Mouse (Mus musculus) CD8-positive naive resting alpha-beta T cell, adult 2 months (primary cell): Measurements from ENCODE around the gene Cdkl1.

ENCODE experiments used
- DNase-seq, 2 experiments: peaks; one replicate each; pipeline ENCODE4 v3.0.0; 2022; ENCODE audit warnings: low read depth in 2 of 2, low spot score in 2 of 2

The Cdkl1 gene

GRCm38 (mm10) chr12:69790530-69791505 lies at the start of gene Cdkl1:
TSS of gene Cdkl1 (minus strand) at chr12:69791267.
- peak; percentile 19 to 22 for DNase-seq

GRCm38 (mm10) chr12:69838376-69838775 lies 47.3 kb upstream of the Cdkl1 start:
- no peak for DNase-seq

- DNase-seq: no peak
These were observed 43.0 kb upstream of the Cdkl1 start for GRCm38 (mm10) chr12:69833982-69834604.

DNA sequence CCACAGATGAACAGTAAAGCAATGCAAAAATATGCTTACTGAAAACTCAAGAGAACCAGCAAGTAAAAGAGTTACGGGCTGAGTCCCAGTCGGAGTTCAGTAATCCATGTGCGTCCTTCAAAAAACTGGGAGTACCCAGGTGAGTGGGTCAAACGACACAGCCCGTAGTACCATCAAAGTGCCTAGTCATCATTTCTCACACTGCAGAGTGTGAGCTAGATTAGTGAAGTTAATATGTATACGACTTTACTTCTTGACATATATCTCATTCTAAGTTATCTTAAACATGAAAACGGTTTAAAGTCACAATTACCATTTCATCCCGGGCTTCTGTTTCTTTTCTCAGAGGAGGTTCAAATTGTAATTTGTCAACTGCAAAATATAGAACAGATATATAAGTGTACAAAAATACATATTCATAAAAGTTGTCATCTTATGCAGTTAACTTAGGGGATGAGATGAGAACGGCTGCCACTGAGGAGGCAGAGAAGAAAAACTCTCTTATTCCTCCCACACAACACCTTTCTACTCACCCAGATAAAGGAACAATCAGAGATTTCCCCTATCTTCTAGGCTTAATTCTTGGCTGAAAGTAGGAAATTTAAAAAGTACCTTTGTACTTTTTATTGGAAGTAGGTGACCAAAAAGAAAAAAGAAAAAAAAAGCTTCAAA lies 40.3 kb upstream of the Cdkl1 start:
- DNase-seq: no peak

DNA sequence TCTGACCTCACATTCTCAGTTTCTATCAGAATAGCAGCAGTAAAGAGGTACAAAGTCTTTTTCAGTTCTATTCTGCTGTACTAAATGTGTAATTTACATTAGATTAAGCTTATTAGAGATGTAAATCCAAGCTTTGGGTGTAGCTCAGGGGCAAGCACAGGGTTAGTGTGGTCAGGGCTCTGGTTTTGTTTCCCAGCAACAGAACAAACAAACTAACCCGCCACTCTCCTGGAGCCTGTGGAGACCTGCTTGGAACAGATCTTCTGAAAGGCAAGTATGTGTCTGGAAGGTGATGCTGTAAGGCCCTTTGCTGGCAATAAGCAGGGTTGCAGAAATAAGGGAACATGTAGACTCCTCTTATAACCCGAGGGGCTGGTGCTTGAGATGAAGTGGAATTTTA lies 37.1 kb upstream of the Cdkl1 start:
- DNase-seq: no peak

DNA sequence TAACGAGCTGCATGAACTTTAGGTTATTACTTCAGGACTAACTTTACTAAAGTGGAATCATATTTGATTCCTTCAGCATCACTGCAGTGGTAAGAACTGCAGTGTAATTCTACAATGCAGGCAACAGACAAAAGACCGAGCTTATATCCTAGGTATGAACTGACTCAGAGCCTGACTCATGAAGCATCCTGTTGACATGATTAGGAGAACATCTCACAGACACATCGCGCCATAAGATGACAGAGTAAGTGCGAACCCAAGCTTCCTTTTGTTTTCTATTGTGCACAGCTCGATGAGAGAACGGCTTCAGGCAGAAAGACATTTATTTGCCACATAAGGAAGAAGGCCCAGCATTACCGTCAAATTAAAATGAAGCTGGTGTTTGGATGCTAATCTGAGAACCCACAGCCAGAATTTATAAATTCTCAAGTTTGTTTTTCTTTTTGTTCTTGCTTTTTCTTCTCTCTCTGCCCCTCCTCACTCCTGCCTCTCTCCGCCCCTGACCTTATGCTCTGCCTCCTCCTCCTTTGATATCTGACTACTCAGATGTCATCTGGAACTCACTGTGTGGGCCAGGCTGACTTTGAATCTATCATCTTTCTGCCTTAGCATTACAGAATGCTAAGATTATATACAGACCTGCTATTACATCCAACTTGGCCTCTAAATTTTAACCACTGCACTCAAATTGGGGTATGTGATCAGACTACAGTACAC lies 34.0 kb upstream of the Cdkl1 start:
- no peak for DNase-seq

DNA sequence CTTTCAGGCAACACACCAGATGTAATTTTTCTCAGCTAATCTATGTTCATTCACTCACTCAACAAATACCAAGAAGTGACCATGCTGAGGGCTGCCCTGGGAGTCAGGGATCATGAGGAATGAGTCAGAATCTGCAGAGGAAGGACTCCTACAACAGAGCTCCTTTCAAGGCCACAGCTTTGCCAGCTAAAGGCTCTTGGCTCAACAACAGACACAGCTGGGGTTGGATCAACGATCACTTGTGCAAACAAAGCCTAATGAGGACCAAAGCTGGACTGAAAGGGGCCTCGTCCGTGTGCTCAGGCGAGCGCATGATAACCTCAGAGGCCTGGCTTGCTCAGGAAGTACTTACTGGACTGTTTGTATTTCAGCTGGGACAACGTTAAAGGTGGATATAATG lies 23.2 kb upstream of the Cdkl1 start:
- no peak for DNase-seq

DNA sequence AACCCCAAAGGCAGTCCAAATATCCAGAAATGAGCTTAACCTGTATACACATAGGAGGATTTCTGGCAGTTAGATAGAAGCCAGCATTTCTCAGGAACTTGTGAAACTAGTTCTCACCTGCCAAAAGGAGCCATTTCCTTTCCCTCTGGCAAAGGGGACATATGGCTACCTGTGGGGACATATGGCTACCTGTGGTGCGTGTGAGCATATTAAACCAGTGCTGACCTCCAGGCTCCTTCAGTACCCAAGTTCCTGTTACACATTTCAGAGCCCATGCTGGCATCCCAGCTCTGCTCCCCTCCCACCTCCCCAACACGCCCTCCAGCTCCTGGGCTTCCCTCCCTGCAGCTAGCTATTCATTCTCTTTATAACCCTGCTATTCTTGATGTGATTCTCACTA lies 22.5 kb upstream of the Cdkl1 start:
- no peak for DNase-seq

GRCm38 (mm10) chr12:69812986-69813385 lies 21.9 kb upstream of the Cdkl1 start:
- DNase-seq: no peak

DNA sequence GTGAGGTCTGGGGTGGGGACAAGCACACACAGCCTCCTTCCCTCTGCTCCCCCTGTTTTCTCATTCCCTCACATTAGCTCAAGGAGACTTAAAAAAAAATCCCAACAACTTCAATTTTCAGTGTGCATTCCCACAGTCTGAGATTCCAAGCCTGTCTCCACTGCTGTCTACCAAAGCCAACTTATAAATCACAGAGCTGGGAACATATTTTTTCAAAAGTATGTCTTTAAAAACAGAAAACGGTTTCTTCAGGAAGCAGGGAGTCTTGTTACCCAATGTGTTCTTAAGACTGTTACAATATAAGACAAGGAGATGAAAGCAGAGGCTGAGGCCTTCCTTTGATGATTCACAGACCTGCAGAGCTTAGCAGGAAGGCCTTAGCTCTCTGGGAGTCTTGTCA lies 20.9 kb upstream of the Cdkl1 start:
- no peak for DNase-seq

DNA sequence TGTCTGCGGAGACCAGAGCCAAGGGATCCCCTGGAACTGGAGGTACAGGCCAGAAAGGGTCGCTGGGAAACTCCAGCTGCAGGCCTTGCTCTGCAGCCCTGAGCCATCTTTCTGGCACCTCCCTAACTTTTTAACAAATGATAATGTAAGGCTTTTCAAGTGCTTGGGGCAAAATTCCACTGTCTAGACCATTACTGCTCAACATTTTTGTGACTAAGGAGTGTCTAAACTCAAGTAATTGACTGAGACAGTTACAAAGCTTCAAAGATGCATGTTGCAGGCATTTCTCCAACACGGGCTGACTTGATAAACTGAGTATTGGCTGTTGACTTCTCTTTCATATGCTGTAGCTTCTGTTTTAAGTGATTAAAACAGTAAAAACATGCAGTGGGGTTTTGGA lies 18.4 kb upstream of the Cdkl1 start:
- DNase-seq: no peak

DNA sequence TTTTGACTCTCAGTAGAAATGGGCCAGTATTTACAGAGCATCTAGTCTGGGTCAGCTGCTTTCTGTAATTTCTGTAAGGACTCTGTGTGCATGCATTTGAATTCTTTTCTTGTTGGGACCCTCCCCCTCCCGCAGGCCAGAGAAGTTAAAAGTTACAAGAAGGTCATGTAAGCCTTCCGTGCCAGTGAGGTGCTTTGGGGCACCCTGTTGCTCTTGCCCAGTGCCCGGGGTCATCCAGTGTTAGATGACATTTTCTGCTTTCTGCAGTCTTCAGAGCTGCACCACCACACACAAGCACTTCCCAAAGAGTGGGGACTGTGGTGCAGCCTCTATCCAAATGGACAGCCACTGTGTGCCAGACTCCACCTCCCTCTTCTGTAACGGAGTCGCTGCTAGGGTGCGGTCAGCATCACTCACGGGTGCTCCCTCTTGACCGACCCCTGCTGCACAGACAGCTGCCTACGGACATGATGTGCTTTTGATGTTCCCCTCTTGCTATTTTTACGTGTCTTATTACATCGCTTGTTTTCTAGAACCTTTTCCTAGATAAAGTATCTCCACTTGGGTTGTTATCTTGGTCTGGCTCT lies 16.4 kb upstream of the Cdkl1 start:
- DNase-seq: no peak

DNA sequence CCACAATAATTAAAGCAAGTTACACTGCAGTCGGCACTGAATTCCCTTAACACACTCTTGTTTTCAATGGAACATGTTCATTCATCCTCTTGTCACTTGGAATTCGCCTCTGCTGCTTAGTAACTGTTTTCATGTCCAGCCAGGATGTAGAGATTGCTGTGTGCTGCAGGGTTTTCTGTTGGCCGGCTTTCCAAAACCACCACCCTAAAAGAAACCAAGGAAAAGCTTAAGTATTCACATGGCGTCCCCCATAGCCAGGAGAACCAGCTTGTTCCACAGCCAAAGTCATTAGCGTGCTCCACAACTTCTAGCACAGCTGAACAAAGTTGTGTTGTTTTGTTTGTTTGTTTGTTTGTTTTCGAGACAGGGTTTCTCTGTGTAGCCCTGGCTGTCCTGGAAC lies 14.1 kb upstream of the Cdkl1 start:
- DNase-seq: no peak

DNA sequence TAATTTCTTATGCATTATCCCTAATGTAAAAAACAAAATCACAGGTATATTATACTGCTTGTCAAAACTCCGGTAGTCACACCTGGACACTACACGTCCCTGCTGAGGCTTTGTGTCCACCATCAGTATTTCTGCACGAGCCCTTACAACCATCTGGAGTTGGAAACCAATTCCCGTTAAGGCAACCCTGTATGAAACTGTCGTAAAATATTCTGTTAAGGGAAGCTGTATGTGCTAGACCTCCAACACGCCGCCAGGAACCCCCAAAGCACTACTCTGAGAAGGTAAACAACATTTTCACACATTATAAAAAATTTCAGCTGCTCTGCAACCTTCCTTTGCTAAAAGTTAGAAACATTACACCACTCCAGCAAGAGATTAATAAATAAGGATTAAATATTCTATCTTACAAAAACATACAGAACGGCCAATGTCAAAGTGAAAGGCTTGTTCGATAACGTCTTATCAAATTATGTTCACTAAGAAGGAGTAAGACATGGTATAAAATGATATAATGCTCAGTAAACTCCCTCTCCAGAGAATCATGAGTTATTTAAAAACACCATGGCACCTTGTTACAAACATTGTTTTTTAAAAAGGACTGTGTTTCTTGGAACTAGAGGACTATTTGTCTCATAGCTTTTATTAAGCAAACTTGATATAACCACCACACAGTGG lies 13.5 kb upstream of the Cdkl1 start:
- DNase-seq: no peak

- DNase-seq: no peak
These were observed 12.1 kb upstream of the Cdkl1 start for GRCm38 (mm10) chr12:69803196-69803595.

- no peak for DNase-seq
These were observed 9.5 kb upstream of the Cdkl1 start for GRCm38 (mm10) chr12:69800586-69800985.

DNA sequence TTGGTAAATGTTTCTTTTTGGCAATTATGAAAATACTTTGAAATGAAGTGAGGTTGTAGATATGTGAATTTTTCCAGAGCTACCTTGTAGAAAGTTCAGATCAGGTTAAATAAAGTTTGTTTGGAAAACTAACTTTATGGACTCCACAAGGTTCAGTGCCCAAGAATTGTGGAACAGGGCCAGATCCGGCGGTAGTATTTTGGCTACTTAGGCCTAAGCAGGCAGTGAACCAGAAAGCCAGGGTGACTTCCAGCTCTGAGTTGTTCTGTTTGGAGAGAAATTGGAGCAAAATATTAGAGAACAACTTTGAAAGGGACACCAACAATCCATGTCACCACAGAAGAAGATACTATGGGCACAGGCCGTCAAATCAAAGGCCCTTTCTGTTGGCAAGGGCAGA lies 5.2 kb upstream of the Cdkl1 start:
- no peak for DNase-seq

- DNase-seq: no peak
These were observed 1.1 kb downstream of the Cdkl1 start for GRCm38 (mm10) chr12:69789766-69790529.

DNA sequence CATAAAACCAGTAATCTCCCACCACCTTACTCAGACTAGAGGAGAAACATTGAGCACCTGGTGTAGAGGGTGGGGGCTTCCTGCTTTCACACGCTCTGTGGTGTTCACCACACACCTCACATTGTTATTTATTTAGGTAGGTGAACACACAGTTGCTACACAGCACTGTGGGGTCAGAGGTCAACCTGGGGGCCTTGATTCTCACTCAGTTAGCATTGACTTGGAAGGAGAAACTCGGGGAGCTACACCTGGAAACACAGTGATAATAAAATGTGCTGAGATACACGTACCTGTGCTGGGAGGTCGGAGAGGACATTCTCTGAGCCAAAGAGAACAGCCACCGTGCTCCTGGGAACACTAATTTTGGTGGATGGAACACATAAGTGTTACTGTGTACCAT lies 2.7 kb downstream of the Cdkl1 start:
- no peak for DNase-seq

DNA sequence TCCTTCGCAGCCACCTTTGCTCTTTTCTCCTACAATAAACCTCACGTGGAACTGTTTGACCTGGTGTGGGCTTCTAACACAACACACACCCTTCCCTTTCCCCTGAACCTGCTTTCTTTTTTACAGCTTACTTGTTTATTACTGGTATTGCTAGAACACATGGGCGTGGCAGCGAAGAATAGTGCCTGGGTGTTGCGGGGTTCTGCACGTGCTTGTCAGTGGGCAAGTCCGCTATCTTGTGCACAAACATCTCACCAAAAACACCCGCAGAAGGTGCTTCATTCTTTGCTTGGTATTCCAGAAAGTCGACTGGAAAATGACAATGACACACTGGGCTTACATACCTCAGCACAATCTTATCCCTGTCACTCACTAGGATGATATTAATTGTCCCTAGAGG lies 5.6 kb downstream of the Cdkl1 start:
- DNase-seq: no peak
